Mouse (Mus musculus) heart, adult 2 months (tissue): ENCODE data around the gene Il12a.

Experiments used
- CTCF ChIP-seq: fragments of 200-600 bp; IDR thresholded peaks from 2 replicates; pipeline ENCODE4 v1.8.1; 2022; ENCODE audit warnings: antibody characterized with exemption, mild to moderate bottlenecking, moderate library complexity
- EP300 ChIP-seq: fragments of 200-500 bp; IDR thresholded peaks from 2 replicates; pipeline ENCODE4 v1.6.1; 2011; ENCODE audit warnings: low read depth, low read length, control low read depth; ENCODE audit not compliant: insufficient read depth

GRCm38 (mm10) chr3:68642935-68643334, 47.5 kb upstream of the Il12a start:
- TF ChIP-seq EP300, result no peak
- no peak for TF ChIP-seq CTCF
